Mouse (Mus musculus) kidney, postnatal 0 days (tissue): ENCODE data around the gene Rpa2. TPM values are rescaled to one million over a fixed set of nuclear protein-coding genes. Genes with fewer than 3 reads are reported as not detected.
"Not testable (repeated sequence)": the region's sequence is repeated elsewhere in the genome, so short reads cannot be mapped to it uniquely, and the experiment has no call there.

Source experiments
- ATAC-seq: fragments of 200-750 bp; cut with Nextera tagmentation; replicated peaks from 2 replicates; pipeline ENCODE4 v1.8.0; 2017; ENCODE audit warnings: low read depth, moderate number of reproducible peaks, moderate TSS enrichment, moderate library complexity; ENCODE audit not compliant: low FRiP score
- DNase-seq: peaks from one replicate; pipeline ENCODE4 v3.0.0-alpha.2; 2016; ENCODE audit warnings: low spot score
- H3K27ac ChIP-seq: fragments of 300-500 bp; sonication (generic); 2 replicates; pipeline ENCODE4 v1.5.1; 2014; ENCODE audit warnings: mild to moderate bottlenecking
- H3K27me3 ChIP-seq: fragments of 300-500 bp; sonication (generic); 2 replicates; pipeline ENCODE4 v1.6.1; 2014; ENCODE audit warnings: low read length, mixed read lengths; ENCODE audit not compliant: insufficient read depth
- H3K36me3 ChIP-seq: fragments of 300-500 bp; sonication (generic); 2 replicates; pipeline ENCODE4 v1.6.1; 2014; ENCODE audit warnings: low read length, mixed read lengths; ENCODE audit not compliant: insufficient read depth
- H3K4me1 ChIP-seq: fragments of 300-500 bp; sonication (generic); replicated peaks from 2 replicates; pipeline ENCODE4 v1.6.1; 2014; ENCODE audit warnings: antibody characterized with exemption, low read length, mixed read lengths; ENCODE audit not compliant: insufficient read depth
- H3K4me2 ChIP-seq: fragments of 300-500 bp; sonication (generic); 2 replicates; pipeline ENCODE4 v1.6.1; 2014; ENCODE audit warnings: mild to moderate bottlenecking, low read length, moderate library complexity, mixed read lengths
- H3K4me3 ChIP-seq: fragments of 300-500 bp; sonication (generic); replicated peaks from 2 replicates; pipeline ENCODE4 v1.5.1; 2014; ENCODE audit warnings: low read depth, low read length
- H3K9ac ChIP-seq: fragments of 300-500 bp; sonication (generic); 2 replicates; pipeline ENCODE4 v1.6.1; 2014; ENCODE audit warnings: low read depth, low read length
- H3K9me3 ChIP-seq: fragments of 300-500 bp; sonication (generic); replicated peaks from 2 replicates; pipeline ENCODE4 v1.6.1; 2016; ENCODE audit warnings: low read length, inconsistent platforms, mixed read lengths
- CTCF ChIP-seq: IDR thresholded peaks from 2 replicates; pipeline ENCODE4 v1.5.1; 2016; ENCODE audit warnings: antibody characterized with exemption, low read depth, mild to moderate bottlenecking, moderate library complexity
- WGBS: fragments of 180-500 bp; shearing (Covaris S2); extraction: QIAGEN DNeasy Blood & Tissue Kit; methylation state at CpG from one replicate; pipeline ENCODE4 v1.1.7; 2014; 5-methylcytosine and 5-hydroxymethylcytosine counted together
- polyA plus RNA-seq: library from polyadenylated mRNA; unstranded; fragments of >200 nt; fragmentation: Nextera tagmentation; extraction: Ambion mirVana; gene quantifications from 2 replicates; pipeline ENCODE4 v1.2.1, GENCODE M21; 2015

The Rpa2 gene
- polyA plus RNA-seq, 1 experiment from 2014 or later, result 60.0 TPM

DNA sequence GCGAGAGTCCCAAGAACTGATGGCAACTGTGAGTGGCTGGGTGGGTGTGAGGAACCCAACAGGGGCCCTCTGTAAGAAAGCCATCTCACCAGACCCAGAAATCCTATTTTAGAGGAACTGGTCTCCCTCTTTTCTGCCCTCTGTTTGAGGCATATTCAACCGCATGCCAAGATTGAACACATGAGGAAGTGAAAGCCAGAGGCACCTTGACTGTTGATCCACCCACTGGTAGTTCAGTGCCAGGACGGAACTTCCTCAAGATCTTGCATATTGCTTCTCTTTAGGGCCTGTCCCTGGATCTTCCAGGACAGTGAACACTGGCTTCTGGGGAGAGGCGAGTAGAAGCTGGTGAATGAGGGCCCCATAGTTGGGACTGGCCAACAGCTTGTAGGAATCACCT is 12.2 kb downstream of the Rpa2 start:
- DNase-seq, result no peak
- Histone ChIP-seq H3K36me3 (peaks cover 38% of the 10 kb centered on the region), H3K27me3 (no peaks in the 10 kb centered on the region), H3K27ac (no peak overlapping the region), H3K4me3 (no peak overlapping the region), H3K9ac (no peak overlapping the region), H3K4me1 (no peaks in the 10 kb centered on the region), H3K4me2 (no peak overlapping the region), H3K9me3 (no peaks in the 10 kb centered on the region)
- 86% methylated on average over 4 of the region's 4 CpGs for WGBS
- no peak for ATAC-seq
- no peak for TF ChIP-seq CTCF

- H3K9ac ChIP-seq, result no peak overlapping the region
- H3K9me3 ChIP-seq, result no peaks in the 10 kb centered on the region
- no peak for DNase-seq
- no peak overlapping the region for H3K4me2 ChIP-seq
- no peak overlapping the region for H3K27ac ChIP-seq
- WGBS, result 81% methylated on average over 2 of the region's 2 CpGs
- no peak overlapping the region for H3K4me3 ChIP-seq
- TF ChIP-seq CTCF, result no peak
- no peaks in the 10 kb centered on the region for H3K4me1 ChIP-seq
- no peaks in the 10 kb centered on the region for H3K27me3 ChIP-seq
- H3K36me3 ChIP-seq, result peaks cover 7% of the 10 kb centered on the region; the same call in 1 of the 2 replicates
- ATAC-seq, result no peak
Observed at GRCm38 (mm10) chr4:132783732-132784131, 15.6 kb downstream of the Rpa2 start.

DNA sequence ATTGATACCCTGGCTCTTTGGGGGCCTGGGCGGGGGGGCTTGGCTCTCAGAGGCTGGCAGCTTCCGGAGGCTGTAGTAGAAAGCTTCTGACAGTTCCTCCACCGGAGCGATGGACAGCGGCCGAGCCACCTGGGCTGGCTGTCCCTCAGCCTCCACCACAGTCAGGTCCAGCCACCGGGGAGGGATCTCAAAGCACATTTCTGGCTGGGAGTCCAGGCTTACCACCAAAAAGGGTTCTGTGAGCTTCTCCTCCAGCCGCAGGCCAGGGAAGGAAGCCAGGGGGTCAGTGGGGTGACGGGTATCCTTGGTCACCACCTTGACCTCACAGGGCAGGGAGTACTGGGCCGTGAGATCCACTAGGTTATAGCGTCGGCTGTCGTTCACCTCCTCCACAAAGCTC is 17.1 kb downstream of the Rpa2 start:
- WGBS, result 68% methylated on average over 13 of the region's 13 CpGs
- no peak for TF ChIP-seq CTCF
- Histone ChIP-seq H3K4me2 (no peak overlapping the region), H3K27me3 (no peaks in the 10 kb centered on the region), H3K36me3 (no peaks in the 10 kb centered on the region), H3K9ac (no peak overlapping the region), H3K4me3 (no peak overlapping the region), H3K9me3 (no peaks in the 10 kb centered on the region), H3K27ac (no peak overlapping the region), H3K4me1 (no peaks in the 10 kb centered on the region)
- DNase-seq, result no peak
- ATAC-seq, result no peak

DNA sequence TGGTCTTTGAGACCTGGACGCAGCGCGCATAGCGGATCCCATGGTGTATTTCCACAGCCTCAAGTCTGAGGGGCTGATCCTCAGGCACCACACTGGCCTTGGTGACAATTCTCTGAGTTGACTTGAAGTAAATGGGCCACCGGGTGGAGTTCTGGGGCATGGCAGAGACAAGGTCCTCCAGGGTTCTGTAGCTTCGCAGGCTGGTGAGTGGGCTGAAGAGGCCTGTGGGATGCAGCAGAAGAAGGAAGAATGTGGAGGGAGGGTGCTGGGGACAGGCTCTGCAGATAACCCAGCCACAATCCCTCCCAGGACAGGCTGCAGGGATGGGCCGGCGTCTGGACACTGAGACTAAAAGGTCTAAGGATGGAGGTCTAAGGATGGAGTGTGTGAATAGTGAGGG is 21.6 kb downstream of the Rpa2 start:
- 85% methylated on average over 8 of the region's 8 CpGs for WGBS
- no peaks in the 10 kb centered on the region for H3K4me1 ChIP-seq
- no peaks in the 10 kb centered on the region for H3K36me3 ChIP-seq
- no peak overlapping the region for H3K9ac ChIP-seq
- no peak overlapping the region for H3K4me3 ChIP-seq
- ATAC-seq (no peak), DNase-seq (no peak)
- no peaks in the 10 kb centered on the region; the same call in 1 of the 2 replicates for H3K27me3 ChIP-seq
- H3K27ac ChIP-seq, result no peak overlapping the region
- no peaks in the 10 kb centered on the region for H3K9me3 ChIP-seq
- no peak overlapping the region for H3K4me2 ChIP-seq
- TF ChIP-seq CTCF, result no peak

DNA sequence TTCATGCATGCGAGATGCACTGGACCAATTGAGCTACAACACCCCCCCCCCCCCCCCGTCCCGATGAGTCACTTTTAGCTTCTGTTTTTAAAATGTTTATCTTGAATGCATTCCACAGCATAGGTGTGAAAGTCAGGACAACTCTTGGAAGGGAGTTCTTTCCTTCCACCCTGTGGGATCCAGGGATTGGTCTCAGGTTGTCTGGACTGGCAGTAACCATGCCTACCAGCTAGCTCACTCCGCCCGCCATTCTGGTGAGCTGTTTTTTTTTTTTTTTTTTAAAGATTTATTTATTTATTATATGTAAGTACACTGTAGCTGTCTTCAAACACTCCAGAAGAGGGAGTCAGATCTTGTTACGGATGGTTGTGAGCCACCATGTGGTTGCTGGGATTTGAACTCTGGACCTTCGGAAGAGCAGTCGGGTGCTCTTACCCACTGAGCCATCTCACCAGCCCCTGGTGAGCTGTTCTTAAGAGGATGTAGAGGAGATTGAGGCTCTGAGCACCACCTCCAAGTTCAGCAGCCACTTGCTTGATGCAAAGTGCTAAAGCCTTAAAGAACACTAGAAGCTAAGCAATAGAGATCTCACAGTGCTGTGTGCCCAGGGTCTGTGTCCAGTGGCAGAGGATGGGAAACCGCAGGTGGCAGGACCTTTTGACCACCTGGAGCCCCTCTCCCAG is 25.3 kb downstream of the Rpa2 start:
- H3K4me2 ChIP-seq, H3K9me3 ChIP-seq, H3K27me3 ChIP-seq, DNase-seq, H3K36me3 ChIP-seq, H3K4me3 ChIP-seq, H3K9ac ChIP-seq, H3K27ac ChIP-seq, ATAC-seq, H3K4me1 ChIP-seq: not testable (repeated sequence)
- WGBS, result 79% methylated on average over 8 of the region's 9 CpGs

- ATAC-seq (0 out of 2 replicates have a peak, but pooled peaks have one; percentile 52), DNase-seq (peak; percentile 52)
- TF ChIP-seq CTCF, result no peak
- Histone ChIP-seq H3K4me3 (no peak overlapping the region), H3K27ac (no peak overlapping the region), H3K36me3 (no peaks in the 10 kb centered on the region), H3K9me3 (no peaks in the 10 kb centered on the region), H3K9ac (no peak overlapping the region), H3K4me2 (no peak overlapping the region), H3K27me3 (no peaks in the 10 kb centered on the region; the same call in 1 of the 2 replicates), H3K4me1 (no peaks in the 10 kb centered on the region)
- WGBS, result 24% methylated on average over 9 of the region's 9 CpGs
Observed at GRCm38 (mm10) chr4:132794028-132794427, 25.9 kb downstream of the Rpa2 start.

DNA sequence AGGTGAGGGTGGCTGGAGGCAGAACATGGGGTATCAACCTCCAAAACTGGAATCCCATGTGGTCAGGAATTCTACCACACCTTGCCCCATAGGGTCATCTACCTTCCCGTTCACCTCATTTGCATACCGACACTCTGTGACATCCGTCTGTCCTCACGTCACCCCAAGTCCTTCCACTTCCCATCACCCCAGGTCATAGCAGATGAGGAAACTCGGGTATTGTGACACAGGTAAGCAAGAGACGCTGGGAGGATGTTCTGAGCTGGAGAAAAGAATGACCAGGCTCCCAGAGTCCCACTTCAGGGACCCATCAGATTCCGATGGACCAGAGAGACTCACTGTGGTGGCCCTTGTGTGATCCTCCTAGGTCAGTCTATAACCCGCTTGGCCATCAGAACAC is 26.6 kb downstream of the Rpa2 start:
- Histone ChIP-seq H3K9me3 (no peaks in the 10 kb centered on the region), H3K27ac (no peak overlapping the region), H3K4me2 (no peak overlapping the region), H3K9ac (no peak overlapping the region), H3K4me1 (no peaks in the 10 kb centered on the region), H3K4me3 (no peak overlapping the region), H3K36me3 (no peaks in the 10 kb centered on the region), H3K27me3 (no peaks in the 10 kb centered on the region; the same call in 1 of the 2 replicates)
- no peak for TF ChIP-seq CTCF
- 65% methylated on average over 8 of the region's 8 CpGs for WGBS
- ATAC-seq, result no peak
- DNase-seq, result no peak
